Mouse (Mus musculus) intestine, embryonic 14.5 days (tissue): ENCODE results near the gene Mrpl20. TPM values are rescaled to one million over a fixed set of nuclear protein-coding genes. Genes with fewer than 3 reads are reported as not detected.
A peak's percentile ranks its signal among the peaks of the same experiment; 100 is the strongest.

Source experiments
- ATAC-seq: fragments of 200-750 bp; cut with Nextera tagmentation; replicated peaks from 2 replicates; pipeline ENCODE4 v1.8.0; 2017; ENCODE audit warnings: low read depth, moderate number of reproducible peaks, moderate TSS enrichment, moderate library complexity; ENCODE audit not compliant: low FRiP score, low TSS enrichment
- DNase-seq: peaks from one replicate; pipeline ENCODE4 v3.0.0-alpha.2; 2018; ENCODE audit warnings: low spot score
- H3K27ac ChIP-seq: fragments of 300-500 bp; sonication (generic); 2 replicates; pipeline ENCODE4 v1.5.1; 2014; ENCODE audit warnings: low read depth, mild to moderate bottlenecking, control low read depth
- H3K27me3 ChIP-seq: fragments of 300-500 bp; sonication (generic); replicated peaks from 2 replicates; pipeline ENCODE4 v1.6.1; 2014; ENCODE audit warnings: low read length, control low read depth; ENCODE audit not compliant: control insufficient read depth, insufficient read depth
- H3K36me3 ChIP-seq: fragments of 300-500 bp; sonication (generic); 2 replicates; pipeline ENCODE4 v1.6.1; 2014; ENCODE audit warnings: low read length, control low read depth; ENCODE audit not compliant: control insufficient read depth, insufficient read depth
- H3K4me1 ChIP-seq: fragments of 300-500 bp; sonication (generic); replicated peaks from 2 replicates; pipeline ENCODE4 v1.6.1; 2014; ENCODE audit warnings: low read length, control low read depth, mixed read lengths; ENCODE audit not compliant: control insufficient read depth, insufficient read depth
- H3K4me2 ChIP-seq: fragments of 300-500 bp; sonication (generic); 2 replicates; pipeline ENCODE4 v1.6.1; 2014; ENCODE audit warnings: low read length
- H3K4me3 ChIP-seq: fragments of 300-500 bp; sonication (generic); 2 replicates; pipeline ENCODE4 v1.5.1; 2014; ENCODE audit warnings: low read depth, low read length, control low read depth, mixed read lengths
- H3K9ac ChIP-seq: fragments of 300-500 bp; sonication (generic); 2 replicates; pipeline ENCODE4 v1.6.1; 2014; ENCODE audit warnings: mild to moderate bottlenecking, low read length
- H3K9me3 ChIP-seq: fragments of 300-500 bp; sonication (generic); 2 replicates; pipeline ENCODE4 v1.6.1; 2016; ENCODE audit warnings: low read length, control low read depth; ENCODE audit not compliant: control insufficient read depth
- WGBS: fragments of 180-500 bp; shearing (Covaris S2); extraction: QIAGEN DNeasy Blood & Tissue Kit; methylation state at CpG from one replicate; pipeline ENCODE4 v1.1.7; 2014; 5-methylcytosine and 5-hydroxymethylcytosine counted together
- polyA plus RNA-seq: library from polyadenylated mRNA; unstranded; fragments of >200 nt; fragmentation: Nextera tagmentation; extraction: Ambion mirVana; gene quantifications from 2 replicates; pipeline ENCODE4 v1.2.1, GENCODE M21; 2014

The Mrpl20 gene
- polyA plus RNA-seq, 1 experiment from 2014 or later: 246 TPM

GRCm38 (mm10) chr4:155840076-155841002 lies 37.7 kb downstream of the Mrpl20 start:
- no peaks in the 10 kb centered on the region for H3K9me3 ChIP-seq
- 11% methylated on average over 8 of the region's 8 CpGs for WGBS
- peak overlapping the region; percentile 43 for H3K4me3 ChIP-seq
- peak overlapping the region; percentile 95 for H3K4me2 ChIP-seq
- H3K9ac ChIP-seq: peak overlapping the region; percentile 51
- DNase-seq (no peak), ATAC-seq (peak; percentile 10; the same call in 1 of the 2 replicates)
- H3K27me3 ChIP-seq: no peaks in the 10 kb centered on the region
- peaks cover 37% of the 10 kb centered on the region for H3K4me1 ChIP-seq
- H3K27ac ChIP-seq: peak overlapping the region; percentile 87
- peaks cover 17% of the 10 kb centered on the region for H3K36me3 ChIP-seq

GRCm38 (mm10) chr4:155841003-155841454 lies 38.4 kb downstream of the Mrpl20 start:
- WGBS: under 1% methylated on average over 32 of the region's 32 CpGs
- Histone ChIP-seq H3K4me2 (peak overlapping the region; percentile 95), H3K9ac (peak overlapping the region; percentile 51), H3K4me1 (peaks cover 37% of the 10 kb centered on the region), H3K4me3 (peak overlapping the region; percentile 43), H3K9me3 (no peaks in the 10 kb centered on the region), H3K27ac (peak overlapping the region; percentile 87; the same call in 1 of the 2 replicates), H3K36me3 (peaks cover 17% of the 10 kb centered on the region), H3K27me3 (no peaks in the 10 kb centered on the region)
- DNase-seq (peak; percentile 75), ATAC-seq (peak; percentile 69)

GRCm38 (mm10) chr4:155841651-155842270 lies 39.1 kb downstream of the Mrpl20 start:
- no peaks in the 10 kb centered on the region for H3K9me3 ChIP-seq
- 41% methylated on average over 38 of the region's 38 CpGs for WGBS
- DNase-seq: no peak
- H3K36me3 ChIP-seq: peaks cover 17% of the 10 kb centered on the region
- H3K4me2 ChIP-seq: peak overlapping the region; percentile 95
- H3K27me3 ChIP-seq: no peaks in the 10 kb centered on the region
- H3K4me1 ChIP-seq: peaks cover 41% of the 10 kb centered on the region
- no peak overlapping the region for H3K9ac ChIP-seq
- 0 out of 2 replicates have a peak, but pooled peaks have one; percentile 4 for ATAC-seq
- H3K27ac ChIP-seq: no peak overlapping the region
- H3K4me3 ChIP-seq: peak overlapping the region; percentile 43; the same call in 1 of the 2 replicates

GRCm38 (mm10) chr4:155843231-155843630 lies 40.6 kb downstream of the Mrpl20 start:
- Histone ChIP-seq H3K27me3 (no peaks in the 10 kb centered on the region), H3K4me3 (no peak overlapping the region), H3K9ac (no peak overlapping the region), H3K9me3 (no peaks in the 10 kb centered on the region), H3K36me3 (peaks cover 17% of the 10 kb centered on the region), H3K4me1 (peaks cover 36% of the 10 kb centered on the region), H3K4me2 (no peak overlapping the region), H3K27ac (no peak overlapping the region)
- DNase-seq: no peak
- no peak for ATAC-seq
- 93% methylated on average over 5 of the region's 5 CpGs for WGBS

GRCm38 (mm10) chr4:155846871-155847578 lies 44.3 kb downstream of the Mrpl20 start, which contains the start of gene Dvl1:
Gene Dvl1 (plus strand): TSS chr4:155847402.
- peak; percentile 91 for ATAC-seq
- peak; percentile 98 for DNase-seq
- H3K4me3 ChIP-seq: peak within 1 kb of the TSS; percentile 79
- peaks cover 23% of the 10 kb centered on the region for H3K4me1 ChIP-seq
- peak within 1 kb of the TSS; percentile 85 for H3K9ac ChIP-seq
- no peaks in the 10 kb centered on the region for H3K9me3 ChIP-seq
- peak within 1 kb of the TSS; percentile 95 for H3K4me2 ChIP-seq
- WGBS: 3% methylated on average over 62 of the region's 65 CpGs
- H3K27me3 ChIP-seq: no peaks in the 10 kb centered on the region
- H3K27ac ChIP-seq: peak within 1 kb of the TSS; percentile 43
- peaks cover 17% of the 10 kb centered on the region for H3K36me3 ChIP-seq

- 3% methylated on average over 66 of the region's 69 CpGs for WGBS
- peak overlapping the region; percentile 79 for H3K4me3 ChIP-seq
- H3K9ac ChIP-seq: peak overlapping the region; percentile 85
- peak overlapping the region; percentile 95 for H3K4me2 ChIP-seq
- peak; percentile 81 for DNase-seq
- H3K9me3 ChIP-seq: no peaks in the 10 kb centered on the region
- H3K4me1 ChIP-seq: peaks cover 23% of the 10 kb centered on the region
- peak overlapping the region; percentile 33 for H3K27ac ChIP-seq
- H3K36me3 ChIP-seq: peaks cover 12% of the 10 kb centered on the region
- no peaks in the 10 kb centered on the region for H3K27me3 ChIP-seq
- ATAC-seq: peak; percentile 57
Observed at GRCm38 (mm10) chr4:155847591-155848352, 45.1 kb downstream of the Mrpl20 start.

GRCm38 (mm10) chr4:155848434-155849095 lies 45.9 kb downstream of the Mrpl20 start:
- 60% methylated on average over 7 of the region's 7 CpGs for WGBS
- no peak overlapping the region for H3K27ac ChIP-seq

More at GRCm38 (mm10) chr4:155848434-155849095, 45.9 kb downstream of the Mrpl20 start:
- Histone ChIP-seq H3K4me3 (peak overlapping the region; percentile 79), H3K9ac (peak overlapping the region; percentile 85), H3K27me3 (no peaks in the 10 kb centered on the region), H3K9me3 (no peaks in the 10 kb centered on the region), H3K4me1 (peaks cover 23% of the 10 kb centered on the region), H3K36me3 (peaks cover 6% of the 10 kb centered on the region), H3K4me2 (peak overlapping the region; percentile 95)
- DNase-seq: no peak
- ATAC-seq: no peak
